9 mouse cellular contexts compared by ENCODE assay signal in the genomic region with DNA sequence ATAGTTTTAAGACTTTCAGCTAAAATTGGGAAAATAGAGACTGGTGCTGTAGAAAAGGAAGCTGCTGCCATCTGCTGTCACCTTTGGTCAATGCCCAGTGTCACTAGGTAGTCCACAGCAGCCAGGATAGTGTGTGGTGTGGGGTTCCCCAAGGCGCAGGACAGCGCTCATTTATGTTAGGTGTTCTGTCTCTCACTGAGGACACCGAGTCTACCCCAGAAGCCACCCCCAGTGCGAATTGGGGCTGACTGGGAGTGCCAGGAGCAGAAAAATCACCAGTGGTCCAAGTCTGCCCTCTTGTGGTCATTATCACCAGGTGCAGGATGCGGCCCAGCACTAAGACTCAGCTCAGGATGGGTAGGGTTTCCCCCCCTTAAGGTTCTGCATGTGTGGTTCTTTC. TPM values are rescaled to one million over a fixed set of nuclear protein-coding genes. Genes with fewer than 3 reads are reported as not detected.
DNase-seq lines count a peak whose midpoint lies in the region; ATAC-seq and TF ChIP-seq lines count a peak whose summit lies in the region.
"Had no signal": no experiment of that assay in that cellular context is flagged by ENCODE, and none has a peak within 500 bp of the region (broad histone marks: within the 10 kb centered on the region; RNA-seq: fewer than 3 reads in every experiment).

No protein-coding gene starts in this region.

- H3K9ac ChIP-seq in ES-E14 (ENCODE audit: insufficient read depth, low read depth, low read length, poor library complexity, severe bottlenecking) = no peak overlapping the region
- no peak overlapping the region for H3K9ac ChIP-seq in forebrain, postnatal 0 days
- no peak overlapping the region for H3K9ac ChIP-seq in neural tube, embryonic 15.5 days (replicated peaks)

- WGBS in forebrain, postnatal 0 days = 11% methylated on average over 5 of the region's 5 CpGs
- 5% methylated on average over 5 of the region's 5 CpGs for WGBS in lung, adult 2 months
- WGBS in neural tube, embryonic 15.5 days = 17% methylated on average over 5 of the region's 5 CpGs

- peak; percentile 43 for DNase-seq in ES-E14 (ENCODE audit: low read depth, low spot score)
- DNase-seq in forebrain, postnatal 0 days = peak; percentile 46
- peak; percentile 79 for DNase-seq in heart, postnatal 36 days
- DNase-seq in layer of hippocampus, adult 11-12 months (ENCODE audit: low spot score) = peak; percentile 62
- DNase-seq in lung, adult 2 months = peak; percentile 71
- peak; percentile 82 for DNase-seq in testis, postnatal 10 days (ENCODE audit: low spot score)

- no peaks in the 10 kb centered on the region for H3K9me3 ChIP-seq in ES-E14 (ENCODE audit: control insufficient read depth, insufficient read depth, low read depth, low read length)
- no peaks in the 10 kb centered on the region for H3K9me3 ChIP-seq in forebrain, postnatal 0 days (ENCODE audit: low read length)
- H3K9me3 ChIP-seq in neural tube, embryonic 15.5 days (replicated peaks) = no peaks in the 10 kb centered on the region

- H3K4me3 ChIP-seq in ES-E14 (ENCODE audit: insufficient read depth in 1 of 2, low read depth in 1 of 2, low read length in 2 of 2, poor library complexity in 1 of 2, severe bottlenecking in 1 of 2) = no peak overlapping the region
- no peak overlapping the region for H3K4me3 ChIP-seq in forebrain, postnatal 0 days (ENCODE audit: low read depth, low read length)
- no peak overlapping the region for H3K4me3 ChIP-seq in lung, adult 2 months (replicated peaks; ENCODE audit: extremely low read depth, low read depth, low read length)
- no peak overlapping the region for H3K4me3 ChIP-seq in neural tube, embryonic 15.5 days (replicated peaks)

- peak; percentile 79 for ATAC-seq in cerebellum, adult (ENCODE audit: insufficient number of reproducible peaks, low FRiP score, low TSS enrichment)
- ATAC-seq in forebrain, postnatal 0 days = peak; percentile 69
- peak; percentile 65; the same call in 1 of the 2 replicates for ATAC-seq in neural tube, embryonic 15.5 days (ENCODE audit: low FRiP score)

- H3K27me3 ChIP-seq in forebrain, postnatal 0 days (ENCODE audit: insufficient read depth, low read length) = no peaks in the 10 kb centered on the region
- H3K27me3 ChIP-seq in neural tube, embryonic 15.5 days (replicated peaks) = no peaks in the 10 kb centered on the region

- TF ChIP-seq POLR2A in lung, adult 2 months (IDR thresholded peaks at IDR 0.05; ENCODE audit: borderline replicate concordance, extremely low read depth, low read depth, low read length) = no peak

- TF ChIP-seq CTCF in forebrain, postnatal 0 days (IDR thresholded peaks at IDR 0.05; ENCODE audit: low read depth) = peak; percentile 75
- TF ChIP-seq CTCF in lung, adult 2 months (IDR thresholded peaks at IDR 0.05; ENCODE audit: insufficient read depth, low read length) = peak; percentile 83

- intact Hi-C loops in heart, postnatal 36 days (cut with DNase I) = loop anchor here (1.0 to 5.0 kb wide), 4 partner anchors 27 to 220 kb away; a partner anchor contains a TSS

- H3K4me2 ChIP-seq in forebrain, postnatal 0 days (ENCODE audit: low read depth) = peak overlapping the region; percentile 15; the same call in 1 of the 2 replicates
- peak overlapping the region; percentile 32; the same call in 1 of the 2 replicates for H3K4me2 ChIP-seq in neural tube, embryonic 15.5 days

- no peaks in the 10 kb centered on the region for H3K4me1 ChIP-seq in ES-E14 (ENCODE audit: control insufficient read depth in 2 of 2, insufficient read depth in 2 of 2, low read length in 2 of 2, poor library complexity in 1 of 2)
- no peaks in the 10 kb centered on the region for H3K4me1 ChIP-seq in forebrain, postnatal 0 days (ENCODE audit: insufficient read depth)
- H3K4me1 ChIP-seq in lung, adult 2 months (ENCODE audit: control insufficient read depth, insufficient read depth, low read length) = no peaks in the 10 kb centered on the region
- H3K4me1 ChIP-seq in neural tube, embryonic 15.5 days = no peaks in the 10 kb centered on the region

- in situ Hi-C loops in ES-E14 (cut with MboI; ENCODE audit: low sequenced_read_pairs in 2 of 2, unreplicated experiment in 2 of 2) = loop anchor here in 1 of 2 experiments (5.0 kb wide), 2 partner anchors 50 to 150 kb away; a partner anchor contains a TSS

- no peaks in the 10 kb centered on the region for H3K36me3 ChIP-seq in ES-E14 (ENCODE audit: control insufficient read depth, insufficient read depth, low read length, poor library complexity, severe bottlenecking)
- no peaks in the 10 kb centered on the region for H3K36me3 ChIP-seq in forebrain, postnatal 0 days (ENCODE audit: insufficient read depth)
- no peaks in the 10 kb centered on the region for H3K36me3 ChIP-seq in neural tube, embryonic 15.5 days

- H3K27ac ChIP-seq in ES-E14 (ENCODE audit: insufficient read depth, low read depth, low read length, poor library complexity, severe bottlenecking) = no peak overlapping the region
- no peak overlapping the region for H3K27ac ChIP-seq in forebrain, postnatal 0 days (ENCODE audit: low read depth, low read length)
- no peak overlapping the region for H3K27ac ChIP-seq in neural tube, embryonic 15.5 days (replicated peaks)

TF ChIP-seq in ES-E14, 5 proteins besides CTCF, POLR2A, EP300 and RAD21:
- peak; percentile 45; the same call in 1 of the 2 replicates for TF ChIP-seq ZC3H11A (IDR thresholded peaks at IDR 0.05; ENCODE audit: borderline replicate concordance, low read depth, low read length)
- no peak for TF ChIP-seq HCFC1 (IDR thresholded peaks at IDR 0.05; ENCODE audit: borderline replicate concordance, insufficient read depth, low read length)

RNA-seq across cellular contexts. Expression of a gene that starts 26.8 kb away (rescaled TPM):
- total RNA-seq in ES-E14 (2012; rRNA removed) = 304 and 327 TPM in 2 replicates
- 495 and 652 TPM in 2 replicates for total RNA-seq in forebrain, postnatal 0 days (2014; rRNA removed)
- 1,133 and 1,187 TPM in 2 replicates for polyA plus RNA-seq in forebrain, postnatal 0 days (2015; fragmentation: Nextera tagmentation; extraction: Ambion mirVana)
- 1,000 to 10,000 TPM; 1,014 to 1,057 TPM for total RNA-seq in heart, postnatal 36 days (2021)
- polyA plus RNA-seq in lung, adult 2 months (2012; rRNA removed) = 1,892 and 2,105 TPM in 2 replicates
- polyA plus RNA-seq in neural tube, embryonic 15.5 days (2015; fragmentation: Nextera tagmentation; extraction: Ambion mirVana) = 582 and 653 TPM in 2 replicates

RNA-seq across cellular contexts. Expression of a gene that starts 37.4 kb away (rescaled TPM):
- total RNA-seq in ES-E14 (2012; rRNA removed) = not detected in 2 replicates
- total RNA-seq in forebrain, postnatal 0 days (2014; rRNA removed) = 0.67 TPM in 1 of 2 replicates, not detected in the other
- polyA plus RNA-seq in forebrain, postnatal 0 days (2015; fragmentation: Nextera tagmentation; extraction: Ambion mirVana) = not detected in 2 replicates
- under 1 TPM in 1 of 2 experiments, not detected in 1; 0.70 TPM for total RNA-seq in heart, postnatal 36 days (2021)
- polyA plus RNA-seq in lung, adult 2 months (2012; rRNA removed) = 12.7 and 19.1 TPM in 2 replicates
- not detected in 2 replicates for polyA plus RNA-seq in neural tube, embryonic 15.5 days (2015; fragmentation: Nextera tagmentation; extraction: Ambion mirVana)
- total RNA-seq: left cerebral cortex, postnatal 10 days had no signal
